Mouse (Mus musculus) T-helper 17 cell (primary cell): ENCODE measurements around the gene Olfr986.
"Not testable (repeated sequence)": the region's sequence is repeated elsewhere in the genome, so short reads cannot be mapped to it uniquely, and the experiment has no call there.

Experiments used
- in situ Hi-C, 2 experiments: fragments of 300-600 bp; cut with MboI, MseI; formaldehyde crosslinking; loops; 1 replicate in 1 of 2; 2 replicates in 1 of 2; pipeline ENCODE4 v1.15.1; 2025; ENCODE audit warnings: high pct_unique_total_duplicates in 2 of 2

Gene Olfr986

DNA sequence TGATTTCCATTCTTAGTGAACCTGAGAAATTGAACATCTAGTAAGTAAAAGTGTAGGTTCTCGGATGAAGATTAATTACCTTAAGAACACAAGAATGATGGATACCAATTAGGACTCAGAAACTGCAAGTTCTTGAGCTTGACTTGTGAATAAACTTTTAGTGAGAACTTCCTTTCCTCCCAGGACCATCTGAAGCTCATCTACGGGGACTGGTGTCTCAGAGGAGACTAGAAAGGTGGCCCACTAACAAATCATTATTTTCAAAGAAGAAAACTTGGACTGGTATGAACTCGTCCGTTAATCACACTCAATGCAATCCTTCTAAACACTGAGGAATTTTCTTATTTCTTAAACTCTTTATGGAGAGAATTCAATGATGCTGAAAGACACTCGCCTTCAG, at the start of gene Olfr986:
Gene Olfr986 (plus strand): TSS at position 301 of the 400 bp plus-strand sequence.
- in situ Hi-C loops: no loop called here

- in situ Hi-C loops: no loop called here
These were observed 43.6 kb upstream of the Olfr986 start for GRCm38 (mm10) chr9:40136987-40137688.

DNA sequence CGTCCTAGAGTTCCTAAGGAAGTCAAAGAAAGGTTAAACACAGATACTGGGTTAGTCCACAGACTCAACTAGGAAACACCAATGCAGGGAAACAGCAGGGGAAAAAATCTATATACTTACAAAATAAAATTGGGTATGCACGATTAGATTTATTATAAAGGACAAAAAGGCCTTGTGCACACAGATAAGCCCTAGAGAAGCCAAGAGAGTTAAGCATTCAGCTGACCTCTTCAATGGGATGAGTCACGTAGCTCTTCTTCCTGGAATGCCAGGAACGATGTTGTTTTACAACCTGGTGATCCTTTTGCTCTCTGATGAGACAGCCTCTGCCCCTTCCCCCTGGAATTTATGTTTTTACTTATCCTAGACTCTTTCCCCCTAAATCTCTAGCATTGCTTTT, 41.2 kb upstream of the Olfr986 start:
- in situ Hi-C loops: no loop called here

DNA sequence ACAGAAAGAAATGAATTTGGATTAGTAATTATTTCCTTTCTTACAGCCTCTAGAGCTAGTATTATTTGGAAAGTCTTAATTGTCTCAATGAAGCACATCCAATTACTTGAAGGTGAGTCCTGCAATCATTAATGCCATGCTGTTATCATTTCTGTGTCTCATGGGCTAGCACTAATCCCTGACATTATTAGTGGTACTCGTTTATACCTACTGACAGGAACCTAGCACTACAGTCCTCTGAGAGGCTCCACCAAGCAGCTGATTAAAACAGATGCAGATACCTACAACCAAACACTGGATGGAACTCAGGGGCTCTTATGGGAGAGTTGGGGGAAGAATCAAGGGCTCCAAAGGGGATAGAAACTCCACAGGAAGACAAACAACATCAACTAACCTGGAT, 39.2 kb upstream of the Olfr986 start:
- in situ Hi-C loops: no loop called here

GRCm38 (mm10) chr9:40155118-40155644, 25.5 kb upstream of the Olfr986 start:
- in situ Hi-C loops: no loop called here

GRCm38 (mm10) chr9:40166446-40166845, 14.3 kb upstream of the Olfr986 start:
- in situ Hi-C loops: no loop called here

DNA sequence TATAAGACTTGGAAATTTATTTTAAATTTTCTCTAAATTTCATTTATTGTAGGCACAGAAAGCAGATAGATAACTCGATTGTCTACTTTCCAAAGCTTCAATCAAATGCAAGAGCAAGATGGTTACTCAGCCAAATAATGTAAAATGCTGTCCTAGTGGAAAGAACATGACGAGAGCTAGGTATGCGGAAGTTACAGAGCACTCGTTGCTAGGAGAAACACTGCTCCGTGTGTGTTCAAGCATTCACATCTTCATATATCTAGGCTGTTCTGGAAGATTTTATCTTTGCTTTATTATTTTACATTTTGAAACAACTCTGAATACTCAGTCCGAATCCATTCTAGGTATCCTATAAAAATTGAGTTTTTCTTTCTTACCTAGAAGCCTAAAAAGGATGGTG, 3.7 kb upstream of the Olfr986 start:
- in situ Hi-C loops: no loop called here

DNA sequence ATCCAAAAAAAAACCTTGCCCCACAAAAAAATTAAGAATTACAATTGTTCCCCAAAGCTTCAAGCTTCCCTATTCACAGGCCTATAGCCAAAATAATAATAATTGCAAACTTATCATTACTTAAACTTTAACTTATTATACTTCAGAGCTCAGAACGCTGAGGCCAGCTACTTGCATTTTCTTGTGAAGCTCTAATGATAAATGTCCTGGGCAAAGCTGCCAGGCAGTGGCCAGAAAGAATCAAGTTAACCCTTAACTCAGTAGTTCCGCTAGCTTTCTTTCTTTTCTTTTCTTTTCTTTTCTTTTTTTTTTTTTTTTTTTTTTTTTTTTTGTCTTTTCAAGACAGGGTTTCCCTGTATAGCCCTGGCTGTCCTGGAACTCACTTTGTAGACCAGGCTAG, 4.4 kb downstream of the Olfr986 start:
- in situ Hi-C loops: not testable (repeated sequence)

DNA sequence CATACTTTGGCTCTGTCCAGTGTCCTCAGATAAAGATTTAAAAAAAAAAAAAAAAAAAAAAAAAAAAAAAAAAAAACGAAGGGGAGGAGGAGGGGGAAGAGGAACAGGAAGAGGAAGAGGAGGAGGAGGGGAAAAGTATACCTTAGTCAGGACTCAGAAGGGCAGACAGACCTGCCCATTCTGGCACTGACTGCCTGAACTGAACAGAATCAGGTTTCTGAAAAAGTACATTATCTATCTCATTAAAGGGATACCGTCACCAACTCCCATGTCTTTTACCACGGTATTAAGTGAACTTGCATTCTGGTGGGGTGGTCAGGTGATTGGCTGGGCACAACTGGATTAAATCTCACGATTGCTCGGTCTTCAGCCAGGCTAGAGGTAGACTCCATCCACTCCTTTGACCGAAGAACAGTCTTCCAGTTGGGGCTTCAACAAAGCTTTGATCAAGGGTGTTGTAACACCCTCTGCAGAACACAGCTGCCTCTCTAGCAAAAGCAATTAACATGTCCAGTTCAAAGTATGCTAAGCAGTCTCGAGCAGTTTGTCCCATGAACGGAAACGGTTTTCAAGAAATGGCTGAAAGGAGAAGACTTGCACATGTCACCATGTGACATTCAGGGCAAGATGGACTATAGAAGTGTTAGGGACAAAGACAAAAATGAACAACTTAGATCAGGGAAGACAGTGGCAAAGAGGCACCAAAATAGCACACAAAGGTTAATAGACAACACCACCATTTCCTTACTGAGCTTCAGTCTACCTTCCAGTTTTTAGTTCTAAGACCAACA, 10.6 kb downstream of the Olfr986 start:
- in situ Hi-C loops: no loop called here

GRCm38 (mm10) chr9:40192098-40193038, 11.6 kb downstream of the Olfr986 start, which contains the start of gene Zfp202:
Gene Zfp202, plus strand, starts transcription at chr9:40192316.
- in situ Hi-C loops: no loop called here

- in situ Hi-C loops: no loop called here
These were observed 15.3 kb downstream of the Olfr986 start for GRCm38 (mm10) chr9:40195981-40196380.

GRCm38 (mm10) chr9:40206546-40206950, 25.8 kb downstream of the Olfr986 start:
- in situ Hi-C loops: no loop called here

GRCm38 (mm10) chr9:40210744-40211143, 30.0 kb downstream of the Olfr986 start:
- in situ Hi-C loops: no loop called here

DNA sequence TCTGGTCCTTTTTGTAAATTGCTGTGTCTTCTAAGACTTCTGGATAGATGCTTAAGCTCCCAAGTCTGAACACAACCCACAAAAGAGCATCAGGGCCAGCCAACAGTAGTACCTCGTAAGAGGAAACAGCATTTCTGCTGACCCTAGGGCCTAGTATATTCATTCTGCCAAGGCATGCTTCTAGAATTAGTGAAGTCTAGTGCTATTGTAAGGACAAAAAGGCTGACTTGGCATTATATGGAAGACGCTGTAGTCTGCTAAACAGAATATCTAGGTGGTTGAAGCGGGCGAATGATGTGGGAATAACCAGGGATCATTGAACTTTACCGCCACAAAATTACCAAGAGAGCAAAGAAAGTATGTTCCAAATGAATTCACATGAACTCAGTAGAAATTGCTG, 33.3 kb downstream of the Olfr986 start:
- in situ Hi-C loops: no loop called here

DNA sequence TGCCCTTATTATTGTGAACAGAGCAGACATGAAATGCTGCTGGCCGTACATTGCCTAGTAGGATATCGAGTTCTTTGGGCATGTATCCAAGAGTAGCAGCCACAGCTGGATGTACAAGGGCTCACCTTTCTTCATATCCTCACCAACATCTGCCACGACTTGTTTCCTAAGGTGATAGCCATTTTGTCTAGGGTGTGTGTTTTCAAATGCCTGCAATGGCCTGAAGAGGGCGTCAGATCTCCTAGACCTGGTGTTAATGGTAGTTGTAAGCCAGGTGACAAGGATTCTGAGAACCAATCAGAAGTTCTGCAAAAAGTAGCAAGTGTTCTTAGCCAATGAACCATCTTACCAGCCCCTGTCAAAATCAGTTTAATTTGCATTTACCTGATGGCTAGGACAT, 35.9 kb downstream of the Olfr986 start:
- in situ Hi-C loops: no loop called here

DNA sequence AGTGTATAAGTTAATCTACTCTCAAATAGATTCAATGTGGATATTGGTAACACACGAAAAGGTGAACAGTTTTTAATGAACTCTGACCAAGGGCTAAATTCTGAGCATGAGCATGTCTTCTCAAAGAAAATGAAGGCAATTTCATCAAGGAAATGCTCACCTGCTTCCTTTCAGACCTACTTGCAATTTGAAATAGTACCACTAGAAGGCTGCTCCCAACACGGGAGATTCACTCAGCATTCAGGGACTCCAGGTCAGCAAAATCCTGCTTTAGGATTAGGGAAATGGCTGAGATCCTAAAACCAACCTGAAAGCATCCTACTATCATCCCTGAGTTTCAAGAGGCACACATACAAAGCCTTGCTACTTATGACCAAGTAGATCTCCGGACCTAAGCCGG, 43.6 kb downstream of the Olfr986 start:
- in situ Hi-C loops: no loop called here

DNA sequence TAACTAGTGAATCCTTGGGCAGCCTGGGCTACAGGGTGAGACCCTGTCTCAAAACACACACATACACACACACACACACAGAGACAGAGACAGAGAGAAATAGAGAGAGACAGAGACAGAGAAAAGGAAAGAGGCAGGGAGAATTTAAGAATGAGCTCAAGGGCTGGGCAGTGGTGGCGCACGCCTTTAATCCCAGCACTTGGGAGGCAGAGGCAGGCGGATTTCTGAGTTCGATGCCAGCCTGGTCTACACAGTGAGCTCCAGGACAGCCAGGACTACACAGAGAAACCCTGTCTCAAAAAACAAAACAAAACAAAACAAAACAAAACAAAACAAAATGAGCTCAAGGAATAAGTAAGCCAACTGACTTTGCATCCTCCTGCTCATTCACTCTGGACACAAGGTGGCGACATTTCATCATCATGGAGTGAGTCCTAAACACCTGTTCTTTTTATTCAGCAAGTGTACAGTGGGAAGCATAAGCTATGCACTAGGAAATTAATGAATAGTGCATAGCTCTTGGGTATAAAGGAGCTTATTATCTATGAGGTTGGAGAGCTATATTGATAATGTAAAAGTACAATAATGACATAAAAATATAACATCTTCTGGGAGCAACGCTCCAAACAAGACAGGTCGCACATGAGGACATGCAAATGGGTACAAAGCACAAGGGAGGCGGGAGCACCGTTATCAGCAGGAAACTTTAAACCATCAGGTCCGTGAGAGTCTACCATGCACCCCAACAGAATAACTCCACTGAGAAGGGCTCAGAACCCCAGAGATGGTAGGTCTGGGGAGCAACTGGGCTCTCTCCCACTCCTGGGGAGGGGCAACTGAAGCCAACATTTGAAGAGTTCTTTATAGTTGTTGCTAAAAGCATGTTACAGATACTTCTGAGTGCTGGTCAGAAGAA, 47.4 kb downstream of the Olfr986 start:
- in situ Hi-C loops: loop anchor here in 1 of 2 experiments (5.0 kb wide), 1 partner anchor 94 kb away; no protein-coding TSS in a partner anchor

DNA sequence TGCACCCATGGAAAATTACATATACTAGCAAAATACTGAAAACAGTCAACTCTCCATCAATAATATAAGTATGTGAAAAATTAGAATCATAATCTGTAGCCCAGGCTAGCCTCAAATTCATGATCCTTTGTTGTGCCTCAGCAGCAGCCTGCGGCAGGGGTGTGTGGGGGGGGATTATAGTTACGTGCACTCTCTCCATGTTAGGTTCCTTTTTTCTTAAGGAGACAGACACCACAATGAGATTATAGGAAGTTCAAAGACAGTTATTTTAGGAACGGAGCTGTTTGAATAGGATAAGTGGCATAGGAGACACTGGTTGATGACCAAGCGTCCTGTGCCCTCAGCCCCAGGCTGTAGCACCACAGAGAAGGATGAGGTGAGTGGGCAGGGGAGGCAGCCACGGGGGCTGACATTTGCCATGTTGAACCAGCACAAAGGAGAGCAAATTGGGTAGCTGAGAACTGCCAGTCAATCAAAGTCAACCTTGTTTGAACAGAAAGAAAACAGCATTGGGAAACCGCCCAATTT, 48.1 kb downstream of the Olfr986 start:
- in situ Hi-C loops: loop anchor here in 1 of 2 experiments (5.0 kb wide), 1 partner anchor 93 kb away; no protein-coding TSS in a partner anchor

DNA sequence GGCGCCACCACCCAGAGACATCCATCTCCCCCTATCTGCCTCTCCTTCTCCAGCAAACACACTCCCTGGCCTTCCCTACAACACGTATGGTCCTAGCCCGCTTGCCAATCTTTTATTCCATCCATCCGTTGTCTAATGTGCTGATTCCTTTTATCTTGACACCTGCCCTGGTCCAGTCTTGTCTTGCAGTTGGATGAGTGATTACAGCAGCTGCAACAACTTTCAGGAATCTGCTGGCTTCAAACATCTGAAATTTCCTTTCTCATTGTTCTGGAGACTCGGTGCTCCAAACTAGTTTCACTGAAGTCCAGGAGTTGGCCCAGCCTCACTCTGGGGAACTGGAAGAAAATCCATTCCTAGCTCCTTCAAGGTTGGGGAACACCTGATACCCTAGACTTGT, 48.8 kb downstream of the Olfr986 start:
- in situ Hi-C loops: loop anchor here in 1 of 2 experiments (5.0 kb wide), 1 partner anchor 93 kb away; no protein-coding TSS in a partner anchor

DNA sequence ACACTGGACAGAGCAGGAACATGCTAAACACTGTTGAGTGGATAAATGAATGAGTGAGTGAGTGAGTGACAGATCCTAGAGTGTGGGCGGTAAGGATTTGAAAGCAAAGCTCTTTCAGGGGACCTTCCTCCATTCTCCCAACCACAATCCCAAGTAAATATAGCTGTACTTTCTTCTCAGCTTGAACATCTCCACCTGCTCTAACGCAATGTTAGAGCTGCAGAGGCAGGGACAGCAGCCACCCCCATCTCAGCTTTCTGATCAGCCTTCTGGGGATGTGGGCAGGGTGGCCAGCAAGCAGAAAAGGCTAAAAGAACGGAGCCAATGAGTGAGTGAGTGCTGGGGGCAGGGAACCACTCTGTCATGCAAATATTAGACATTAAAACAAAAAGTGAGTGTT, 50.3 kb downstream of the Olfr986 start:
- in situ Hi-C loops: loop anchor here in 1 of 2 experiments (10.0 kb wide), 1 partner anchor 244 kb away; no protein-coding TSS in a partner anchor
